In the genomic region with DNA sequence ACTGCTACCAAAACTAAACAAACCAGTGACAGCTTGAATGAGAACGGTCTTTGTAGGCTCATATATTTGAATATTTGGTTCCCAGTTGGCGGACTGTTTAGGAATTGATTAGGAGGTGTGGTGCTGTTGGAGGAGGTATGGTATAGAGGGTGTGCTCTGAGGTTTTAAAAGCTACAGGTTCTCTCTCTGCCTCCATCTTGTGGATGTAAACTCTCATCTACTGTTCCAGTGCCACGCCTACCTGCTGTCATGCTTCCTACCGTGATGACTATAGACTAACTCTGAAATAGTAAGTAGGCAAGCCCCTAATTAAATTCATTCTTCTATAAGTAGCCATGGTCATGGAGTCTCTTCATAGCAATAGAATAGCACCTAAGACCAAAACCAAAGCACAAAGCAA, we compare ENCODE assay signal across 30 mouse cellular contexts.
DNase-seq lines count a peak whose midpoint lies in the region; ATAC-seq and TF ChIP-seq lines count a peak whose summit lies in the region.
"Had no signal": no experiment of that assay in that cellular context is flagged by ENCODE, and none has a peak within 500 bp of the region (broad histone marks: within the 10 kb centered on the region; RNA-seq: fewer than 3 reads in every experiment).

No protein-coding gene starts in this region.

- no peaks in the 10 kb centered on the region for H3K4me1 ChIP-seq in heart, adult 2 months (ENCODE audit: control insufficient read depth, insufficient read depth, low read length)
- H3K4me1 ChIP-seq in heart, embryonic 12.5 days (replicated peaks): no peaks in the 10 kb centered on the region
- no peaks in the 10 kb centered on the region for H3K4me1 ChIP-seq in hindbrain, embryonic 11.5 days (replicated peaks; ENCODE audit: control insufficient read depth, insufficient read depth, low read length)
- H3K4me1 ChIP-seq: embryonic facial prominence, embryonic 10.5 days; embryonic facial prominence, embryonic 15.5 days; forebrain, embryonic 12.5 days; heart, embryonic 10.5 days; hindbrain, embryonic 15.5 days; limb, embryonic 10.5 days; limb, embryonic 15.5 days; liver, embryonic 13.5 days; neural tube, embryonic 12.5 days had no signal

- WGBS in heart, adult 2 months: 76% methylated on average over 4 of the region's 4 CpGs
- WGBS in heart, embryonic 12.5 days: 80% methylated on average over 4 of the region's 4 CpGs
- 91% methylated on average over 4 of the region's 4 CpGs for WGBS in hindbrain, embryonic 11.5 days

- no peak for DNase-seq in heart, adult 2 months
- DNase-seq in 416B (ENCODE audit: low read depth) (peak; percentile 68), Patski (ENCODE audit: low read depth, low spot score) (no peak)
- DNase-seq in hindbrain, embryonic 11.5 days (ENCODE audit: low spot score): no peak
- no peak for DNase-seq in right cerebral cortex, adult 2 months (ENCODE audit: low spot score in 2 of 2)
- DNase-seq: adrenal gland, postnatal 36 days; cerebellum, adult 2 months; cerebellum, postnatal 14 days; forebrain, postnatal 0 days; gastrocnemius, postnatal 10 days; kidney, adult 9 months; kidney, postnatal 10 days; liver, embryonic 13.5 days; lung, adult 18-20 months; lung, postnatal 10 days had no signal

- H3K27ac ChIP-seq in heart, adult 2 months: no peak overlapping the region
- H3K27ac ChIP-seq in heart, embryonic 12.5 days (ENCODE audit: poor library complexity, severe bottlenecking): no peak overlapping the region
- no peak overlapping the region for H3K27ac ChIP-seq in hindbrain, embryonic 11.5 days (ENCODE audit: low read depth, low read length)
- H3K27ac ChIP-seq: embryonic facial prominence, embryonic 10.5 days; embryonic facial prominence, embryonic 15.5 days; forebrain, embryonic 12.5 days; heart, embryonic 10.5 days; hindbrain, embryonic 15.5 days; limb, embryonic 10.5 days; limb, embryonic 15.5 days; liver, embryonic 13.5 days; macrophage; neural tube, embryonic 12.5 days had no signal

- no peaks in the 10 kb centered on the region for H3K79me2 ChIP-seq in heart, adult 2 months (replicated peaks; ENCODE audit: control insufficient read depth, insufficient read depth, low read length)

- no peak overlapping the region for H3K4me3 ChIP-seq in heart, adult 2 months
- no peak overlapping the region for H3K4me3 ChIP-seq in heart, embryonic 12.5 days
- H3K4me3 ChIP-seq in hindbrain, embryonic 11.5 days (ENCODE audit: low read depth, low read length): no peak overlapping the region
- H3K4me3 ChIP-seq: embryonic facial prominence, embryonic 10.5 days; embryonic facial prominence, embryonic 15.5 days; forebrain, embryonic 12.5 days; heart, embryonic 10.5 days; hindbrain, embryonic 15.5 days; limb, embryonic 10.5 days; limb, embryonic 15.5 days; liver, embryonic 13.5 days; neural tube, embryonic 12.5 days had no signal

- TF ChIP-seq EP300 in heart, adult 2 months (IDR thresholded peaks at IDR 0.05; ENCODE audit: insufficient read depth, low read depth, low read length): no peak

- H3K4me2 ChIP-seq in heart, embryonic 12.5 days: no peak overlapping the region
- H3K4me2 ChIP-seq in hindbrain, embryonic 11.5 days (replicated peaks; ENCODE audit: low read depth, low read length): no peak overlapping the region
- H3K4me2 ChIP-seq: embryonic facial prominence, embryonic 15.5 days; forebrain, embryonic 12.5 days; hindbrain, embryonic 15.5 days; limb, embryonic 15.5 days; liver, embryonic 13.5 days; midbrain, embryonic 11.5 days; neural tube, embryonic 12.5 days had no signal

- intact Hi-C loops in heart, adult 2 months (cut with DNase I): no loop called here

- CTCF ChIA-PET in Patski (lab: Charles Lee): no interaction called here

- H3K36me3 ChIP-seq in heart, adult 2 months (ENCODE audit: control insufficient read depth, insufficient read depth, low read length): no peaks in the 10 kb centered on the region
- no peaks in the 10 kb centered on the region for H3K36me3 ChIP-seq in heart, embryonic 12.5 days
- H3K36me3 ChIP-seq in hindbrain, embryonic 11.5 days (ENCODE audit: control insufficient read depth, insufficient read depth, low read length): no peaks in the 10 kb centered on the region
- H3K36me3 ChIP-seq: embryonic facial prominence, embryonic 10.5 days; embryonic facial prominence, embryonic 15.5 days; forebrain, embryonic 12.5 days; heart, embryonic 10.5 days; hindbrain, embryonic 15.5 days; limb, embryonic 10.5 days; limb, embryonic 15.5 days; liver, embryonic 13.5 days; neural tube, embryonic 12.5 days had no signal

- ATAC-seq in heart, embryonic 12.5 days (ENCODE audit: insufficient number of reproducible peaks, low FRiP score): no peak
- no peak for ATAC-seq in Patski
- ATAC-seq in megakaryocyte, adult 5-6 weeks (ENCODE audit: poor library complexity, severe bottlenecking): peak; percentile 47; the same call in 1 of the 2 replicates
- ATAC-seq in megakaryocyte-erythroid progenitor cell, adult 5-6 weeks (replicated peaks; ENCODE audit: low FRiP score, low TSS enrichment, poor library complexity, severe bottlenecking): no peak
- ATAC-seq in hindbrain, embryonic 11.5 days (ENCODE audit: low FRiP score): no peak
- ATAC-seq: forebrain, postnatal 0 days; intestine, embryonic 16.5 days; midbrain, embryonic 16.5 days had no signal

- no peak overlapping the region for H3K9ac ChIP-seq in heart, adult 2 months (ENCODE audit: low read depth, low read length)
- no peak overlapping the region for H3K9ac ChIP-seq in heart, embryonic 12.5 days
- no peak overlapping the region for H3K9ac ChIP-seq in hindbrain, embryonic 11.5 days (ENCODE audit: low read depth, low read length)
- H3K9ac ChIP-seq: embryonic facial prominence, embryonic 15.5 days; forebrain, embryonic 12.5 days; forebrain, postnatal 0 days; hindbrain, embryonic 15.5 days; limb, embryonic 15.5 days; liver, embryonic 13.5 days; neural tube, embryonic 12.5 days had no signal

- H3K27me3 ChIP-seq in heart, adult 2 months (ENCODE audit: control insufficient read depth, insufficient read depth, low read length): no peaks in the 10 kb centered on the region
- H3K27me3 ChIP-seq in heart, embryonic 12.5 days (replicated peaks): no peaks in the 10 kb centered on the region
- no peaks in the 10 kb centered on the region for H3K27me3 ChIP-seq in Patski
- no peaks in the 10 kb centered on the region for H3K27me3 ChIP-seq in hindbrain, embryonic 11.5 days (ENCODE audit: control insufficient read depth, insufficient read depth, low read length)
- H3K27me3 ChIP-seq: embryonic facial prominence, embryonic 15.5 days; forebrain, embryonic 12.5 days; hindbrain, embryonic 15.5 days; limb, embryonic 15.5 days; liver, embryonic 13.5 days; neural tube, embryonic 12.5 days had no signal

- peak; percentile 28 for TF ChIP-seq CTCF in heart, adult 2 months (IDR thresholded peaks at IDR 0.05)
- peak; percentile 7 for TF ChIP-seq CTCF in Patski (IDR thresholded peaks at IDR 0.05)

- peaks cover 4% of the 10 kb centered on the region; the same call in 1 of the 2 replicates for H3K9me3 ChIP-seq in heart, embryonic 12.5 days (replicated peaks)
- H3K9me3 ChIP-seq in hindbrain, embryonic 11.5 days (ENCODE audit: control insufficient read depth, low read length): no peaks in the 10 kb centered on the region
- H3K9me3 ChIP-seq: embryonic facial prominence, embryonic 10.5 days; embryonic facial prominence, embryonic 15.5 days; forebrain, embryonic 12.5 days; heart, embryonic 10.5 days; hindbrain, embryonic 15.5 days; limb, embryonic 10.5 days; limb, embryonic 15.5 days; liver, embryonic 13.5 days; neural tube, embryonic 12.5 days had no signal

- in situ Hi-C loops in Patski (cut with MboI; ENCODE audit: low pct_unique_long_range_greater_than_20kb): no loop called here

- POLR2A ChIA-PET in Patski (lab: Charles Lee): no interaction called here

- TF ChIP-seq POLR2A in heart, adult 2 months (IDR thresholded peaks at IDR 0.05; ENCODE audit: insufficient read depth, low read depth, low read length): no peak
